Mouse (Mus musculus): ENCODE measurements around the gene Ceacam9.

DNA sequence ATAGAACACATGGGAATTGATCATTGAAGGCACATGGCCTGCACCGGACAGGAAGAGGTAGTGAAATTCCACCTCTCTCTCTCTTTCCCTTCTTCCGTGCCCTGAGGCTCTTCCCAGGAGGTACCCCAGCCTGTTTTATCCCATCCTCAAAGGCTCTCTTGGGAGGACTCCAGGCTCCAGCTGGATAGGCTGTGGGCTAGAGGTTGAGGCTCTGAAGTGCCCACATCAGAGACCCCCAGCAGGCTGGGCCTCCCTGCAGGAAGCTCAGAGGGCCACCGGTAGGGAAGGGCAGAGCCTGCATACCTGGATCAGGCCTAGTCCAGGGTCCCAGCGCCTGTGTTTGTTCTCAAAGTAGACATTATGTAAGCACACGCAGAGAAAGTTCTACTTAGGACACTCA lies 39.9 kb downstream of the Ceacam9 start:
- TF ChIP-seq CTCF (IDR thresholded peaks at IDR 0.05 in 2 of 3, conservative IDR thresholded peaks at IDR 0.05 in 1 of 3; ENCODE audit: control insufficient read depth in 1 of 3, insufficient read depth in 1 of 3, low read depth in 2 of 3, low read length in 3 of 3, poor library complexity in 1 of 3, severe bottlenecking in 1 of 3) (no peak), SMC3 (IDR thresholded peaks at IDR 0.05; ENCODE audit: low read depth, low read length) (no peak), ZC3H11A (IDR thresholded peaks at IDR 0.05; ENCODE audit: low read depth, low read length) (no peak), MAFK (IDR thresholded peaks at IDR 0.05; ENCODE audit: borderline replicate concordance, low read depth, low read length) (no peak), UBTF (IDR thresholded peaks at IDR 0.05; ENCODE audit: borderline replicate concordance, insufficient read depth, low read depth, low read length) (no peak), GATA1 (IDR thresholded peaks at IDR 0.05; ENCODE audit: low read depth, low read length) (no peak), NRF1 (IDR thresholded peaks at IDR 0.05; ENCODE audit: insufficient read depth, low read depth, low read length, poor library complexity, severe bottlenecking) (no peak), ZNF384 (IDR thresholded peaks at IDR 0.05; ENCODE audit: low read depth, low read length) (no peak)
